Mouse (Mus musculus) intestine, embryonic 16.5 days (tissue): ENCODE results near the gene Tsfm. TPM values are rescaled to one million over a fixed set of nuclear protein-coding genes. Genes with fewer than 3 reads are reported as not detected.
"Not testable (repeated sequence)": the region's sequence is repeated elsewhere in the genome, so short reads cannot be mapped to it uniquely, and the experiment has no call there.

ENCODE experiments used
- ATAC-seq: fragments of 200-750 bp; cut with Nextera tagmentation; 2 replicates; pipeline ENCODE4 v1.8.0; 2017; ENCODE audit warnings: moderate TSS enrichment, moderate library complexity
- H3K27ac ChIP-seq: fragments of 300-500 bp; sonication (generic); 2 replicates; pipeline ENCODE4 v1.5.1; 2014; ENCODE audit warnings: mild to moderate bottlenecking, low read length
- H3K27me3 ChIP-seq: fragments of 300-500 bp; sonication (generic); replicated peaks from 2 replicates; pipeline ENCODE4 v1.6.1; 2014; ENCODE audit warnings: low read length, control low read depth, mixed read lengths; ENCODE audit not compliant: control insufficient read depth, insufficient read depth
- H3K36me3 ChIP-seq: fragments of 300-500 bp; sonication (generic); 2 replicates; pipeline ENCODE4 v1.6.1; 2014; ENCODE audit warnings: low read length, control low read depth; ENCODE audit not compliant: control insufficient read depth, insufficient read depth
- H3K4me1 ChIP-seq: fragments of 300-500 bp; sonication (generic); 2 replicates; pipeline ENCODE4 v1.6.1; 2014; ENCODE audit warnings: low read length, control low read depth, mixed read lengths; ENCODE audit not compliant: control insufficient read depth, insufficient read depth
- H3K4me2 ChIP-seq: fragments of 300-500 bp; sonication (generic); 2 replicates; pipeline ENCODE4 v1.6.1; 2014; ENCODE audit warnings: low read depth, low read length, control low read depth
- H3K4me3 ChIP-seq: fragments of 300-500 bp; sonication (generic); 2 replicates; pipeline ENCODE4 v1.5.1; 2014; ENCODE audit warnings: mild to moderate bottlenecking, low read length
- H3K9ac ChIP-seq: fragments of 300-500 bp; sonication (generic); 2 replicates; pipeline ENCODE4 v1.6.1; 2014; ENCODE audit warnings: low read depth, low read length
- H3K9me3 ChIP-seq: fragments of 300-500 bp; sonication (generic); 2 replicates; pipeline ENCODE4 v1.6.1; 2016; ENCODE audit warnings: low read length, control low read depth; ENCODE audit not compliant: control insufficient read depth
- WGBS: fragments of 180-500 bp; shearing (Covaris S2); extraction: QIAGEN DNeasy Blood & Tissue Kit; methylation state at CpG from one replicate; pipeline ENCODE4 v1.1.7; 2014; 5-methylcytosine and 5-hydroxymethylcytosine counted together
- polyA plus RNA-seq: library from polyadenylated mRNA; unstranded; fragments of >200 nt; fragmentation: Nextera tagmentation; extraction: Ambion mirVana; gene quantifications from 2 replicates; pipeline ENCODE4 v1.2.1, GENCODE M21; 2015

Tsfm gene
- polyA plus RNA-seq, 1 experiment from 2014 or later = 100 TPM

GRCm38 (mm10) chr10:127065981-127066380, 35.3 kb upstream of the Tsfm start:
- Histone ChIP-seq H3K4me3 (no peak overlapping the region), H3K9me3 (no peaks in the 10 kb centered on the region), H3K27ac (peak overlapping the region; percentile 61; the same call in 1 of the 2 replicates), H3K27me3 (no peaks in the 10 kb centered on the region), H3K4me1 (peaks cover 28% of the 10 kb centered on the region), H3K9ac (no peak overlapping the region), H3K36me3 (peaks cover 21% of the 10 kb centered on the region), H3K4me2 (no peak overlapping the region)
- 61% methylated on average over 9 of the region's 9 CpGs for WGBS
- ATAC-seq = peak; percentile 11

- H3K9ac ChIP-seq = peak overlapping the region; percentile 87
- H3K36me3 ChIP-seq = peaks cover 21% of the 10 kb centered on the region
- ATAC-seq = no peak
- H3K9me3 ChIP-seq = no peaks in the 10 kb centered on the region
- peak overlapping the region; percentile 73 for H3K4me3 ChIP-seq
- peaks cover 29% of the 10 kb centered on the region for H3K4me1 ChIP-seq
- H3K27me3 ChIP-seq = no peaks in the 10 kb centered on the region
- peak overlapping the region; percentile 81 for H3K27ac ChIP-seq
- 8% methylated on average over 37 of the region's 37 CpGs for WGBS
- H3K4me2 ChIP-seq = peak overlapping the region; percentile 65
Observed at GRCm38 (mm10) chr10:127063913-127064870, 33.6 kb upstream of the Tsfm start.

DNA sequence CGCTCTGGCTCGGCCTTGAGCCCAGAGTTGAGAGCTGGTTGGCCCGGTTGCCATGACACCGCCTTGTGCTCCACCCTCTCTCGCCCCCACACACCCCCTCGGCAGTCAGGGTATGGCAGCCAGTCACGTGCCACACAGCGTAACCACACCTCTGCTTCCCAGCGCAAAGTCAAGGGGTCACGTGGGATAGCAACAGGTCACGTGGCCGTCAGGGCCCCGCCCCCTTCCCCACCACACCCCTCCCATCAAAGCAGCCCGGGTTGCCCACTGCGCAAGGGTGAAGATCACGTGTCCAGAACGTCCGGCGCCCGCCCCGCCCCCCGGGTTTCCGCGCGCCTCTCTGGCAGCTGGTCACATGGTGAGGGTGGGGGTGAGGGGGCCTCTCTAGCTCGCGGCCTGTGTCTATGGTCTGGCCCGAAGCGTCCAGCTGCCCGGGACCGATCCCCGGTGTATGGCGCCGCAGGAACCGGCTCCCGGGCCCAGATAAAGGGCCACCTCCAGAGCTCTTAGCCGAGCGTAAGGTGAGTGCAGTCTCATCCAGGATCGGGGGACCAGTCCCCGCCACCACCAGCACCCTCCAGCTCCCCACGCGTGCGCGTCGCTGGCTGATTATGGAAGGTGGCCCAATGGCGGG, 32.7 kb upstream of the Tsfm start, which contains the start of gene Cdk4:
Cdk4 (plus strand) TSS at position 296 of the 634 bp plus-strand sequence.
- peak within 1 kb of the TSS; percentile 87 for H3K9ac ChIP-seq
- under 1% methylated on average over 46 of the region's 46 CpGs for WGBS
- H3K9me3 ChIP-seq = no peaks in the 10 kb centered on the region
- H3K4me1 ChIP-seq = peaks cover 32% of the 10 kb centered on the region
- peaks cover 21% of the 10 kb centered on the region for H3K36me3 ChIP-seq
- H3K4me3 ChIP-seq = peak within 1 kb of the TSS; percentile 73
- peak; percentile 88 for ATAC-seq
- H3K4me2 ChIP-seq = peak within 1 kb of the TSS; percentile 65
- H3K27me3 ChIP-seq = no peaks in the 10 kb centered on the region
- H3K27ac ChIP-seq = peak within 1 kb of the TSS; percentile 81

DNA sequence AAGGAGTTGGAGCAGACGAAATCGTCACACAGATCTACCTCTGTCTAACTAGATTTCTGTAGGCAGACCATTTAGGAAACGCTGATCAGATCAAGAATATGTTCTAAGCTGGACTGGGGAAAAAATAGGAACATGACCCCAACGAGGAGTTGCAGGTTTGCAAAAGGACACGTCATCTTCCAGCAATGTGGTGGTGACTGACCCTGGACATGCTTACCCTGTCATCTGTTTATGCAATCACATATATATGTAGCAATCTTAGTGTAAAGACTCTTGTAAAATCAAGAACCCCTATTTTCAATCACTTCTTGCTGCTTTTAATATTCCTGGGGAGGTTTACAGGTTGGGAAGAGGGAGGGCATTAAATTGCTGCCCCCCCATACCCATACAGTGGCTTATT, 31.9 kb upstream of the Tsfm start:
- H3K9me3 ChIP-seq = no peaks in the 10 kb centered on the region
- H3K27me3 ChIP-seq = no peaks in the 10 kb centered on the region
- H3K4me3 ChIP-seq = no peak overlapping the region
- H3K36me3 ChIP-seq = peaks cover 17% of the 10 kb centered on the region
- H3K27ac ChIP-seq = no peak overlapping the region
- no peak overlapping the region for H3K9ac ChIP-seq
- H3K4me1 ChIP-seq = peaks cover 33% of the 10 kb centered on the region
- no peak for ATAC-seq
- WGBS = 68% methylated on average over 5 of the region's 5 CpGs
- no peak overlapping the region for H3K4me2 ChIP-seq

- H3K27ac ChIP-seq, H3K9ac ChIP-seq, H3K4me2 ChIP-seq, H3K4me3 ChIP-seq, H3K27me3 ChIP-seq, H3K9me3 ChIP-seq, ATAC-seq: not testable (repeated sequence)
- peaks cover 13% of the 10 kb centered on the region for H3K36me3 ChIP-seq
- peaks cover 33% of the 10 kb centered on the region for H3K4me1 ChIP-seq
- 85% methylated on average over 4 of the region's 4 CpGs for WGBS
Observed at GRCm38 (mm10) chr10:127062101-127062500, 31.5 kb upstream of the Tsfm start.

DNA sequence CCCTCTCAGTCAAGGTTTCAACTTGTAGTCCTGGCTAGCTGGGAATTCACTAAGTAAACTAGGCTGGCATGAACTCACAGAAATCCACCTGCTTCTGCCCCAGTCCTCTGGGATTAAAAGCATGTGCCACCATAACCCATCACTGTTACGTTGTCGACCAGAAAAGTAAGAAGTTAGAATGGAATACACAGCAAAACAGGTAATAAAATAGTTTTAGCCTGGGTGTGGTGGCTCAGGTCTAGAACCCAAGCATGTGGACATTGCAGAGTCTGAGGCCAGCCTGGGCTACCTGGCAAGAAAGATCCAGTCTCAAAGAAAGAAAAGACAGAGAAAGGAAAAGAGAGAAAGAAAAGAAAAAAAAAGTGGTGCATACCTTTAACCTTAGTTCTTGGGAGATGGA, 30.9 kb upstream of the Tsfm start:
- H3K4me1 ChIP-seq = peaks cover 27% of the 10 kb centered on the region
- H3K4me3 ChIP-seq = no peak overlapping the region
- ATAC-seq = no peak
- no peak overlapping the region for H3K27ac ChIP-seq
- H3K4me2 ChIP-seq = no peak overlapping the region
- WGBS = 68% methylated on average over 2 of the region's 2 CpGs
- no peak overlapping the region for H3K9ac ChIP-seq
- no peaks in the 10 kb centered on the region for H3K27me3 ChIP-seq
- H3K36me3 ChIP-seq = peaks cover 7% of the 10 kb centered on the region
- H3K9me3 ChIP-seq = no peaks in the 10 kb centered on the region

GRCm38 (mm10) chr10:127061085-127061484, 30.4 kb upstream of the Tsfm start:
- no peak for ATAC-seq
- H3K27me3 ChIP-seq = no peaks in the 10 kb centered on the region
- H3K4me2 ChIP-seq = no peak overlapping the region
- no peak overlapping the region for H3K27ac ChIP-seq
- H3K4me3 ChIP-seq = no peak overlapping the region
- WGBS = 51% methylated on average over 5 of the region's 5 CpGs
- no peak overlapping the region for H3K9ac ChIP-seq
- H3K4me1 ChIP-seq = peaks cover 26% of the 10 kb centered on the region
- no peaks in the 10 kb centered on the region for H3K9me3 ChIP-seq
- peaks cover 5% of the 10 kb centered on the region for H3K36me3 ChIP-seq

GRCm38 (mm10) chr10:127059968-127060916, 29.6 kb upstream of the Tsfm start, which contains the start of gene March9:
Gene March9 (minus strand): TSS chr10:127060184.
- Histone ChIP-seq H3K36me3 (no peaks in the 10 kb centered on the region), H3K9ac (peak within 1 kb of the TSS; percentile 84)
- ATAC-seq = peak; percentile 45

More at GRCm38 (mm10) chr10:127059968-127060916, 29.6 kb upstream of the Tsfm start, which contains the start of gene March9:
- no peaks in the 10 kb centered on the region for H3K9me3 ChIP-seq
- H3K4me3 ChIP-seq = peak within 1 kb of the TSS; percentile 87
- peaks cover 24% of the 10 kb centered on the region for H3K4me1 ChIP-seq
- H3K4me2 ChIP-seq = peak within 1 kb of the TSS; percentile 95
- no peaks in the 10 kb centered on the region for H3K27me3 ChIP-seq
- WGBS = under 1% methylated on average over 55 of the region's 72 CpGs
- H3K27ac ChIP-seq = no peak within 1 kb of the TSS; the same call in 1 of the 2 replicates
